Mouse (Mus musculus) frontal cortex, postnatal 25 days (tissue): Measurements from ENCODE around the gene Lnx2.

ENCODE experiments used
- DNase-seq, 2 experiments: peaks; one replicate each; pipeline ENCODE4 v3.0.0; 2022; ENCODE audit warnings: low spot score in 2 of 2

Gene Lnx2

GRCm38 (mm10) chr5:147018761-147019160 is 57.6 kb downstream of the Lnx2 start:
- DNase-seq, result no peak

GRCm38 (mm10) chr5:147017526-147017925 is 58.9 kb downstream of the Lnx2 start:
- DNase-seq, result no peak

GRCm38 (mm10) chr5:147016622-147017021 is 59.8 kb downstream of the Lnx2 start:
- no peak for DNase-seq

GRCm38 (mm10) chr5:147015191-147015590 is 61.2 kb downstream of the Lnx2 start:
- no peak for DNase-seq

GRCm38 (mm10) chr5:147013845-147014244 is 62.5 kb downstream of the Lnx2 start:
- no peak for DNase-seq

GRCm38 (mm10) chr5:147011333-147011732 is 65.1 kb downstream of the Lnx2 start:
- DNase-seq, result no peak

- no peak for DNase-seq
These were observed 73.1 kb downstream of the Lnx2 start for GRCm38 (mm10) chr5:147003303-147003702.

- DNase-seq, result no peak
These were observed 75.1 kb downstream of the Lnx2 start for GRCm38 (mm10) chr5:147001312-147001711.

GRCm38 (mm10) chr5:146998802-146999201 is 77.6 kb downstream of the Lnx2 start:
- no peak for DNase-seq

GRCm38 (mm10) chr5:146996812-146997211 is 79.6 kb downstream of the Lnx2 start:
- no peak for DNase-seq

GRCm38 (mm10) chr5:146994973-146995372 is 81.4 kb downstream of the Lnx2 start:
- DNase-seq, result no peak

GRCm38 (mm10) chr5:146993509-146993908 is 82.9 kb downstream of the Lnx2 start:
- no peak for DNase-seq

- no peak for DNase-seq
These were observed 87.3 kb downstream of the Lnx2 start for GRCm38 (mm10) chr5:146989051-146989450.

- DNase-seq, result no peak
These were observed 88.8 kb downstream of the Lnx2 start for GRCm38 (mm10) chr5:146987588-146987987.

GRCm38 (mm10) chr5:146985725-146986433 is 90.5 kb downstream of the Lnx2 start:
- DNase-seq, result no peak

- peak; percentile 33 to 48 for DNase-seq
These were observed 93.2 kb downstream of the Lnx2 start for GRCm38 (mm10) chr5:146983216-146983615.

GRCm38 (mm10) chr5:146981376-146981775 is 95.0 kb downstream of the Lnx2 start:
- DNase-seq, result no peak

GRCm38 (mm10) chr5:146974781-146975123 is 101.6 kb downstream of the Lnx2 start:
- DNase-seq, result no peak

GRCm38 (mm10) chr5:146973858-146974780 is 102.3 kb downstream of the Lnx2 start:
- DNase-seq, result no peak

- DNase-seq, result no peak
These were observed 103.0 kb downstream of the Lnx2 start for GRCm38 (mm10) chr5:146973353-146973752.

GRCm38 (mm10) chr5:146971776-146972561 is 104.4 kb downstream of the Lnx2 start:
- DNase-seq, result no peak
